Mouse (Mus musculus): ENCODE measurements around the gene Tspan32.

The Tspan32 gene

GRCm38 (mm10) chr7:143004727-143005343 lies at the start of gene Tspan32:
Gene Tspan32, plus strand, starts transcription at chr7:143005046.
- no peak for DNase-seq (ENCODE audit: low read depth, low spot score)

- DNase-seq (ENCODE audit: low read depth, low spot score): no peak
These were observed 48.8 kb upstream of the Tspan32 start for GRCm38 (mm10) chr7:142956018-142956417.

GRCm38 (mm10) chr7:142958817-142959216 lies 46.0 kb upstream of the Tspan32 start:
- DNase-seq (ENCODE audit: low read depth, low spot score): no peak

- no peak for DNase-seq (ENCODE audit: low read depth, low spot score)
These were observed 45.1 kb upstream of the Tspan32 start for GRCm38 (mm10) chr7:142959752-142960151.

GRCm38 (mm10) chr7:142967414-142967883 lies 37.4 kb upstream of the Tspan32 start:
- DNase-seq (ENCODE audit: low read depth, low spot score): peak; percentile 6

GRCm38 (mm10) chr7:142967884-142968808 lies 36.7 kb upstream of the Tspan32 start:
- peak; percentile 79 for DNase-seq (ENCODE audit: low read depth, low spot score)

- DNase-seq (ENCODE audit: low read depth, low spot score): peak; percentile 56
These were observed 35.9 kb upstream of the Tspan32 start, which contains the start of gene Ascl2 for GRCm38 (mm10) chr7:142968809-142969511. Gene Ascl2, minus strand, starts transcription at chr7:142969264.

GRCm38 (mm10) chr7:142981908-142982307 lies 22.9 kb upstream of the Tspan32 start:
- DNase-seq (ENCODE audit: low read depth, low spot score): no peak

GRCm38 (mm10) chr7:142985146-142985545 lies 19.7 kb upstream of the Tspan32 start:
- DNase-seq (ENCODE audit: low read depth, low spot score): no peak

GRCm38 (mm10) chr7:142987718-142988117 lies 17.1 kb upstream of the Tspan32 start:
- no peak for DNase-seq (ENCODE audit: low read depth, low spot score)

- DNase-seq (ENCODE audit: low read depth, low spot score): no peak
These were observed 9.8 kb upstream of the Tspan32 start for GRCm38 (mm10) chr7:142995004-142995403.

- no peak for DNase-seq (ENCODE audit: low read depth, low spot score)
These were observed 9.1 kb upstream of the Tspan32 start for GRCm38 (mm10) chr7:142995630-142996338.

GRCm38 (mm10) chr7:142996998-142997397 lies 7.8 kb upstream of the Tspan32 start:
- no peak for DNase-seq (ENCODE audit: low read depth, low spot score)

GRCm38 (mm10) chr7:142997403-142998150 lies 7.3 kb upstream of the Tspan32 start:
- DNase-seq (ENCODE audit: low read depth, low spot score): no peak

- DNase-seq (ENCODE audit: low read depth, low spot score): no peak
These were observed 2.2 kb upstream of the Tspan32 start for GRCm38 (mm10) chr7:143002679-143003078.

- DNase-seq (ENCODE audit: low read depth, low spot score): no peak
These were observed 674 bp downstream of the Tspan32 start for GRCm38 (mm10) chr7:143005344-143006096.

- no peak for DNase-seq (ENCODE audit: low read depth, low spot score)
These were observed 1.4 kb downstream of the Tspan32 start for GRCm38 (mm10) chr7:143006097-143006755.

- no peak for DNase-seq (ENCODE audit: low read depth, low spot score)
These were observed 2.1 kb downstream of the Tspan32 start for GRCm38 (mm10) chr7:143006756-143007598.

Data from mesoderm, embryonic 11.5 days (tissue).